Mouse (Mus musculus) ES-Bruce4 (cell line): ENCODE results near the gene Crhr2.

Experiments used
- CTCF ChIP-seq: IDR thresholded peaks from one replicate; pipeline ENCODE4 v1.8.1; 2011; ENCODE audit warnings: low read depth, low read length
- POLR2A ChIP-seq: IDR thresholded peaks from one replicate; pipeline ENCODE4 v1.8.1; 2011; ENCODE audit warnings: low read length; ENCODE audit not compliant: insufficient read depth

DNA sequence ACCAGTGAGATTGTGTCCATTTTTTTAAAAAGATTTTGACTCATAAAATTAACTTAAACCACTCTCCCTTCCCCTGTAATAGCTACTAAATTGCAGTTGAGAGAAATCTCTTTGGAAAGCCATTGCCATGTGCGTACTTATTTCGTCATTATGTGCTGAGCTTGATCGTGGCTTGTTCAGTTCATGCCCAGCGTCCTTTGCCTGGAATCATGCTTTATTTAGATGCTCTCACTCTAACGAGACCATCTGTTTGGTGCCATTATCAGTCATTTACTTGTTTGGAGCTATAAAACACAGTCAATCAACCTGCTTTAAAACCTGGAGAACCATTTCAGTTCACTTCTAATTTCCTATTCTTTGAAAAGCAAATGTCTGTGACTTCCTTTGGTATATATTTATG is 70.6 kb downstream of the Crhr2 start:
- TF ChIP-seq CTCF (no peak), POLR2A (no peak)
